Mouse (Mus musculus) yolk sac, embryonic 10.5 days (tissue): ENCODE data around the gene Pcif1.

ENCODE experiments used
- DNase-seq: peaks from one replicate; pipeline ENCODE4 v3.0.0-alpha.2; 2017; ENCODE audit warnings: low spot score

Pcif1 gene

DNA sequence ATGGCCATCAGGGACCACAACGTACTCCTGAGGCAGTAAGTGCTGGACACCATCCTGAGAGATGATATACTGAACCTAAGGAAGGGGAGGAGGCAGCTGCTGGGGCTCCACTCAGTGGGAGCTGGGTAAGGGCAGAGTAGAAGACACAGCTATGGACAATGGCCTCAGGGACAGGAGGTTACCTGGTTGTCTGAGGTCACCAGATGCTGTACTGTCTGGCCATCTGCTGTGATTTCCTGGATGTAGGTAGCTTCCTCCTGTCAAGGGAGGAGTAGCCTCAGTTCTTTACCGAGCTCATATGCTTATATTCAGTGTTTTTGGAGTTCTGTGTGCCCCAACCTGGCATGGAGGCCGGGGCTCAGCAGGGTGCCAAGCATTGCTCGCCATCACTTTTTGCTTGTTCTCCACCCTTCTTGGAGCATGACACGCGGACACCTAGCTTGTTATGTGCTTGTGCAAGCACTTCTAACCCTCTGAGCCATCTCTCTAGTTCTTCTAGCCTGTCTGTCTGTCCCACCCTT lies 13.7 kb downstream of the Pcif1 start:
- no peak for DNase-seq

DNA sequence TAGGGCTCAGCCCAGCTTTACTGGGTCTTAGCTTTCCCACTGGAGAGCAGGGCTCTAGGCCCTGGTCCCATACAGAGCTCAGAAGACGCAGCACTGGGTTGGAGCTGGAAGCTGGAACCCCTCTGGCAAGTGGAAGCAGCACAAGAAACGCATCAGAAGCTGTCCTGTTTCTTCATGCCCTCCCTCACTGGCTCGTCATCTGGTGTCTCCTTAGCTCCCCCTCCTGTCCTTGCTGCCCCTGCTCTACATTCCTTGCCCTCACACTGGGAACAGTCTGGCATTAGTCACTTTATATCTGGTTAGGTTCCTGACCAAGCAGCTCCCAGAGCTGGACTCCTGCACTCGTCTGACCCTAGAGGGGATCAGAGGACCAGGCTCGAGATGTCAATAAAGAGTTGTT lies 14.9 kb downstream of the Pcif1 start:
- no peak for DNase-seq

DNA sequence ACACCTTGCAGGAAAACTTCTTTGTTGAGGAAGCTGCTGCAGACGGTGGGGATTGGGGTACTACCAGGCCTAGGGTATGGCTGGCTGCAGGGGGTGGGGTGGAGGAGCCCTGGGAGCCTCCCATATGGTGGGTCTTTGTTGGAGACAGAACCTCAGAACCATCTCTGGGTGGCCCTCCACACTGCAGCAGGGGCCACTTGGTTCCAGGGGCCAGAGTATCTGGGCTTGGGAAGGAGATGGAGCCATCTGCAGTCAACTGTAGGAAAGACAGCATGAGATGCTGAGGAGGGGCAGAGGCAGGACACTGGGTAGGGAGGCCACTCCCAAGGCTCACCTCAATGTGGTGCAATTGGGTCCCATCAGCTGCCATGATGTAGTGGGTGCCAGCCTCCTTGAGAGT lies 15.5 kb downstream of the Pcif1 start:
- DNase-seq = no peak

DNA sequence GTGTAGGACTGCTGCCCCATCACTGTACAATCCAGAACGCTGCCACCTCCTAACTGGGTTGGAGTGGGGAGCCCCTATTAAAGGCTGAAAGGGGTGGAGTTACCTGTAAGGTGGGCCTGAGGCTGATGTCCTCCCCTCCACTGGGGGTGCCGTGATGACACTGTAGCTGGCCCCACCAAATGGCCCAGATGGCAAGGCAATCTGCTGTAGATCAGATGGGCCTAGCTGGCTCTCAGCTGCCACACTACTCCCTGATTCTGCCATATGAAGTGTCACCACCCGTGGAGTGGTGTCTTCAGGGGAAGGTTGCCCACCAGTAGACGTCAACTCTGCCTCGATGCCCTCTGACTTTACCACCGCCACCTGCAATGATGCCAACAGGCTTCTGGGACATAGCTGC lies 16.8 kb downstream of the Pcif1 start:
- DNase-seq = no peak

DNA sequence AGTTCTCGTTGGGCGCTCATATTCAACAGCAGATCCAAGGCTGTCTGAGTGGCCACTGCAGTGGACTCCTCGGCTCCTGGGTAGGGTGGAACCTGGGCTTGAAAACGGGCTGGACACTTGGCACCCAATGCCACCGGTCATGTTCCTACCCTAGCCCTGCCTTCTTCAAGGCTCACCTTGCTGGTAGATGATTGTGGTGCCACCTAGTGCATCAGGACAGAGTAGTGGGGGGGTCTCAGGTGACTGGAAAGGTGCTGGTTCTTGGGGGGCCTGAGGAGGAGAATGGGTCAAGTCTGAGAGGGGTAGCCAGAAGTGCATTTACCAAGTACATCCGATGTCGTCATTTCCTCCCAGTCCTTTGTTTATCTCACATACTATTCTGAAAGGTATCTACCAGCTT lies 18.9 kb downstream of the Pcif1 start:
- DNase-seq = no peak

GRCm38 (mm10) chr2:164899034-164899433 lies 19.9 kb downstream of the Pcif1 start:
- DNase-seq = no peak

DNA sequence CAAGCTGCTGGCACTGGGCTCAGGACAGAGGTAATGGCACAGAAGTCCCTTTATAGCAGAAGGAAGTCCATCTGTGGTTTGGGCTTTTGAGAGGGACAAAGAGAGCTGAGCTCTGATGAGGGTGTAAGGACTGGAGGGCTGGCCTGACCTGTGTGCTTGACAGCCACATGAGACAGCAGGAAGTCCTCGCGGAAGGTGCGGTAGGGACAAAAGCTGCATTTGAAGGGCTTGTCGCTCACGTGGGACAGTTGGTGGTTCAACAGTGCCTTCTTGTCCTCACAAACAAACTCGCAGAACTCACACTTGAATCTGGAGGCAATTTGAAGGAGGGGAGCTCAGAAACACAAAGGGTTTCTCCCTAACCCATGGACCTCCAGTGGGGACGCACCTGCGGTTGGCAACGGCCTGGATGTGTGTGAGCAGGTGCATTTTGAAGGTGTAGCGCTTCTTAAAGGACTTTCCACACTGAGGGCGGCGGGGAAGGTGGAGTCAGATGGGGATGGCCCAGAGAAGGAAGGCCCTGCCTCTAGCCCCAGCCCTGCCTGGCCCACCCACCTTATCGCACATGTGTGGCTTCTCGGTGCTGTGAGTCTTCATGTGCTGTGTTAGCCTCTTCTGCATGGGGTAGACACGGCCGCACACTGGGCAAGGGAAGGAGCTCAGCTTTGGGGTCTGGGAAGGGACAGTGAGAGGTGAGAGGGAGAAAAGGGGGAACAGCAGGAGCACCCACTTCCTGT lies 20.8 kb downstream of the Pcif1 start:
- no peak for DNase-seq

DNA sequence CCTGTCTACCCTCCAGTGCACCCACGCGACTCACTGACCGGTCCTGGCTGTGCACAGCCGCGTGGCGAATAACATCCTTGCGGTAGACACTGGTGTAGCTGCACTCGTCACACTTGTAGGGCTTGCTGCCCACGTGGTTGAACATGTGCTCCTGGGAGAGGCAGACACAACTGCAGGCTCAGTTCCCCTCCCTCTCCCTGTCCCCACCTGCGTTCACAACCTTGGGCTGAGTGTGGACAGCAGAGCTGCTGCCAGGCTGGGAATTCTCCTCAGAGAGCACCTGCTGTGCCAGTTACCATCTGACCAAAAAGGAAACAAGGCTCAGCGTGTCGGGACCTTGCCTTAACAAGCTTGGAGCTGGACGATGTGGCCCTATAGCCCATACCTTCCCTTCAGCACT lies 22.3 kb downstream of the Pcif1 start:
- DNase-seq = no peak

GRCm38 (mm10) chr2:164903496-164903895 lies 24.4 kb downstream of the Pcif1 start:
- no peak for DNase-seq

- no peak for DNase-seq
These were observed 27.0 kb downstream of the Pcif1 start for GRCm38 (mm10) chr2:164906071-164906470.

- DNase-seq = no peak
These were observed 28.4 kb downstream of the Pcif1 start for GRCm38 (mm10) chr2:164907511-164907910.

GRCm38 (mm10) chr2:164908011-164908410 lies 28.9 kb downstream of the Pcif1 start:
- DNase-seq = no peak

GRCm38 (mm10) chr2:164909100-164909499 lies 30.0 kb downstream of the Pcif1 start:
- DNase-seq = no peak

DNA sequence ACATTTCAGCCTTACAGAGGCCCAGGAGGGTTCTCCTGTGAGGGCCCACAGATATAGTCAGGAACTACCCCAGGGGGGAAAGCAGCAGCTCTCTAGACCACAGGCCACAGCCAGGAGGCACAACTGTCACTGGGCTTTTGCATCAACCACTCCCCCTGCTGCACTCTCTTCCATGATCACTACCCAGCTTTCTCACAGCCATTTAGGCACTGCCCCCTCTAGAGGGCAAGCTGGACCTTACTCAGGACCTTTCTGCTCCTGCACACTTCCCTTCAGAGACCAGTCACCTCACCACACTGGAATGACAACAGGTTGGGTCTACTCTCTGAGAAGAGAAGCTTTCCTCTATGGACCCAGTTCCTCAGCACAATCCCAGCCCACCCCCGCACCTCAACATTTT lies 30.4 kb downstream of the Pcif1 start:
- DNase-seq = no peak

DNA sequence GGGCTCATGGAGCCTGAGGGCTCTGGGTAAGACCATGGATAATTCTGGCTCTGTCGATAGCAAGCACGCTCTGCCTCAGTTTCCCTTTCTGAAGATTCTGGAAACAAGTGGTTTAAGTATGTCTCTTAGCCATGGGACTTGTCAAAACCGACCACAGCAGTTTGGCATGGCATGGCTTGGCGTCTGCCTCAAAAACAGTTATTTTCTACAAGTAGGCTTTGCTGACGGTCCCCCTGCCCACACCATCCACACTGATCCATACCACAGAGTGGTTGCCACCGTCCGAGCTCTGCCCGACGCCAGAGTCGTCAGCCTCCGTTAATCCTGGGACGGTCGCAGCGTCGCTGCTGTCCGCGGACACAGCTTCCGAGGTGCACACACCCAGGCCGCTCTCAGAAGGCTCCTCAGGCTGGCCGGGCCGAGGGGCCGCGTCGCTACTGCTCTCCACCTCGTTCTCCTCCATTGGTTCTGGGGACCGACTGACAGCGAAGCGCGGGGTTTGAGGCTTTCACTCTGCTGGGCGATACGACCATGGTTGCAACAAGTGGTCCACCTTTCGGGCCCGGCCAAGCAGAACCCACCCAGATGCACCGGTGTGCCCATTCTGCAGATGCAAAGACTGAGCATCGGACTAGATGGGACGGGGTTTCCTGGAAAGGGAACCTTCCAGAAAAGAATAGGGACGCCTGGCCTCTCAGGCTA lies 31.4 kb downstream of the Pcif1 start:
- DNase-seq = no peak

DNA sequence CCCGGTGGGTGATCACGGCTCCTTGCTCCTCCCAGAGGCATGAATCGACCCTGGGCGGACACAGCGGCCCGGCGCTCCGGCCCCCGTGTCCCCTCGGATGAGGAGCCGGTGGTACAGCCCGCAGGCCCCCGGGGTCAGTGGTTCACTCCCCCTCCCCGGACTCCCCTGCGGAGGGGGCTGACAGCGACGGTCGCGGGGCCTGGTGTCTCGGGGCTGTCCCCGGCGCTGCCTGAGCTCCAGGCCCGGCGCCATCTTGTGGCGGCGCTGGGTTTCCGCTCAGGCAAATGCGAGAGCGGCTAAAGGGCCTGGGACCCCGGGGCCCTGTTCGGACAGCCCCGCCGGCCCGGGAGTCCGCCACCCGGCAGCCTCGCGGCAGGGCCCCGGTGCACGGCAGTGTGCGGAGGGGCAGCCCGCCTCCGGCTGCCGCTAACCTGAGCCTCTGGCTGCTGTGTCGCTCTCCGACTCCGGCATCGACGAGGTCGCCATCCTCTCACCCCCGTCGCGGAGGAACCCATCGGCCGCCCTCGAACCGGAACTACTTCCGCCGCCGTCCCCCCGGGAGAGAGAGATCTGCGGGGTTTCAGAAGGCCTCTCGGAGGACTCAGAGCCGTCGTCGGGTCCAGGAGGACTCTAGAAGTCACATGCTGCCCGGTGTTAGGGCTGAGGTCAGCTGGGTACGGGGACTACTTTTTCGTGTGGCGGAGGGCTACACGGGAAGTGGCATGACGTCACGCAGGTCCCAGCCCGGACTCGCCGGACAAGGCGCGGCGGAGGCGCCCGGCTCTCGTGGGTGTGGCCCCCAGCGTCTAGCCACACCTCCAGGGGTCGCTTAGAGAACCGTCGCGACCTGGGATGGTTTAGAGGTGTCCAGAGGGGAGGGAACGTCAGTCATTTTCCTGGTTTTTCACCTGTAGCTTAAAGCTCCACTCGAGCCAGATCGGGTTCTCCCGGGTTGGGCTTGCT lies 32.3 kb downstream of the Pcif1 start, which contains the start of gene Zfp335:
Gene Zfp335 (minus strand): TSS at position 672 of the 963 bp plus-strand sequence.
- peak; percentile 94 for DNase-seq

DNA sequence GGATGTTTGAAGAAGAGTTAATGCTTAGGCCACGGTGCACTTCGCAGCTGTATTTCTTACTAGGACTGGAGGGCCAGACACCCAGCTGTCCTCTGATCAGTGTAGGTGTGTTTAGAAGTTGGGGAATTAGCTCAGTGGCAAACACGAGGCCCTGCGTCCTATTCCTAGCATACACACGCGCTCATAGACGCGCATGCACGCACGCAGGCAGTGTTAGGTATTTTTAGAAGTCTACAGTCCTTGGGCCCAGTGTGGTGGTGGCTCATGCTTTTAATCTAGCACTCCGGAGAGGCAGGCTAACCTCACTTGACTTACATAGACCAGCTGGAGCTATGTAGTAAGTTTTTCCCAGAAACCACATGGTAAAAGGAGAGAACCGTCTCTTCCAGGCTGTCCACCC lies 33.0 kb downstream of the Pcif1 start:
- DNase-seq = no peak

- DNase-seq = no peak
These were observed 33.8 kb downstream of the Pcif1 start for GRCm38 (mm10) chr2:164912749-164913427.

- DNase-seq = no peak
These were observed 34.3 kb downstream of the Pcif1 start for GRCm38 (mm10) chr2:164913428-164913786.

DNA sequence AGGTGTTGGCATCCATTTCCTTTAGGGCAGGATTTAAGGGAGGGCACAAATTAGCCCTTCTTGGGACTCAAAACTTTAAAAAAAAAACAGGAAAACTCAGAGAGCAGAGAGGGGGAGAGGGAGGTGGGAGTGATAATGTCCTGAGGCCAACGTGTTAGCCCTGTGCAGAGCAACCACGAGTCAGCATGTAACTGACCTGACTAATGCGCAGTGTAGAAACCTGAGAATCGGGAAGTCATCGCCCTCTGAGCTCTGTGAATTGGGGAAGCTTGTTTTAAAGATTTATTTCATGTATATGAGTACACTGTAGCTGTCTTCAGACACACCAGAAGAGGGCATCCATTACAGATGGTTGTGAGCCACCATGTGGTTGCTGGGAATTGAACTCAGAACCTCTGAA lies 37.7 kb downstream of the Pcif1 start:
- DNase-seq = no peak

DNA sequence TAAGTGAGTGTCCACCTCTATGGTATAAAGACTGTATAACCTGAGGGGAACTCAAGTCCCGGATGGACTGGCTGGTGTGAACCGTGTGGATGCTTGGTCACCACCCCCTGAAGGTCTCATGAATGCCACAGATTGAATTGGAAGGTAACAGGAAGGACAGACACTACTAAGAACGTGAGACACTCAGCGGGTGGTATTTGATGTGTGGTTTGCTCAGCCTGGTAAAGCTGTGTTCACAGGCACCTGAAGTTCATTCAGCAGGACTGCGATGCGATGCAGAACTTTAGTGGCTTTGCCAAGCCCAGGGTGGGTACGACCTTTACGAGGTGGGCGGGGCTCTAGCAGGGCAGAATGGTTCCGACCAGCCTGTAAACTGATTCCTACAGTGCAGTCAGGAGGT lies 38.3 kb downstream of the Pcif1 start:
- DNase-seq = no peak

DNA sequence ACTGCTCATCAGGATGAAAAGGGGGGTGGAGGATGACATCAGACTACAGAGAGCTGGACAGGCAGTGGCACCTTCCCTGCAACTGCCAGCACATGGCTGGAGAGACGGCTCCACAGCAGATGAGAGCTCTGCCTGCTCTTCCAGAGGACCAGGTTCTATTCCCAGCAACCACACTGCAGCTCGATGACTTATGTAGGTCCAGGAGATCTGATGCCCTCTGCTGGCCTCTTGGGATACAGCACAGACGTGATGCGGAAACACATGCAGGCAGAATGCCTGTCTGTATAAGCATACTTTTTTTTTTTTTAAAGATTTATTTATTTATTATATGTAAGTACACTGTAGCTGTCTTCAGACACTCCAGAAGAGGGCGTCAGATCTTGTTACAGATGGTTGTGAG lies 39.2 kb downstream of the Pcif1 start:
- DNase-seq = no peak
